Mouse (Mus musculus): ENCODE measurements at regions not wholly inside any gene's neighbourhood (a gene's known extent, or its start where the extent isn't known, plus 50 kb on each side); places are given as distances from the start of the nearest gene placed in this dataset.

GRCm38 (mm10) chr4:55811656-55812055 lies 279.4 kb upstream of the Klf4 start:
- no peak for TF ChIP-seq CTCF (IDR thresholded peaks at IDR 0.05)
- DNase-seq: no peak
- intact Hi-C loops (cut with DNase I): no loop called here
- Histone ChIP-seq H3K4me3 (no peak overlapping the region), H3K27ac (no peak overlapping the region)

- TF ChIP-seq CTCF (IDR thresholded peaks at IDR 0.05): no peak
- Histone ChIP-seq H3K4me3 (no peak overlapping the region), H3K27ac (no peak overlapping the region)
- DNase-seq: peak; percentile 32
- intact Hi-C loops (cut with DNase I): no loop called here
Observed at GRCm38 (mm10) chr4:55808501-55808900, 276.2 kb upstream of the Klf4 start.

DNA sequence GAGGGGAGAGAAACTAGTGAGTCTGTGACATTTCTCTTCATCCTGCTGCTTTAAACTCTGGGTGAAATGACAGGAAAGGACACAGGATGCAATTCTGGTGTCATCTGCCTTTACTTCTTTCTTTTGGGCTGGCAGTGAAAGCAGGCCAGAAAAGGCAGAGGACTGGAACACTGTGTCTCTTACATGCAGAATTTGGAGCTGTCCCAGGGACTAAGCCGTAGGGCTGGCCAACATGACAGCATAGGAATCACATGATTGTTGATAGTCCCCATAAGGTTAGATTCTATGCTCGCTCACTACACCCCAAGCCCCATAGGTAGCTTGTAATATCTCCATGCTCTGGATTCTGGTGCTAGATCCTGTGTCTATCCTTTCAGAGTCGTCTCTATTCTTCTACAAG lies 274.5 kb upstream of the Klf4 start:
- H3K27ac ChIP-seq: no peak overlapping the region
- intact Hi-C loops (cut with DNase I): no loop called here
- H3K4me3 ChIP-seq: no peak overlapping the region
- no peak for DNase-seq
- TF ChIP-seq CTCF (IDR thresholded peaks at IDR 0.05): no peak

GRCm38 (mm10) chr4:55805255-55806051 lies 273.2 kb upstream of the Klf4 start:
- no peak for DNase-seq
- Histone ChIP-seq H3K4me3 (no peak overlapping the region), H3K27ac (no peak overlapping the region)
- intact Hi-C loops (cut with DNase I): no loop called here
- no peak for TF ChIP-seq CTCF (IDR thresholded peaks at IDR 0.05)

- intact Hi-C loops (cut with DNase I): no loop called here
- Histone ChIP-seq H3K4me3 (no peak overlapping the region), H3K27ac (no peak overlapping the region)
- TF ChIP-seq CTCF (IDR thresholded peaks at IDR 0.05): no peak
- DNase-seq: no peak
Observed at GRCm38 (mm10) chr4:55802101-55802500, 269.8 kb upstream of the Klf4 start.

- Histone ChIP-seq H3K4me3 (no peak overlapping the region), H3K27ac (no peak overlapping the region)
- intact Hi-C loops (cut with DNase I): no loop called here
- no peak for TF ChIP-seq CTCF (IDR thresholded peaks at IDR 0.05)
- no peak for DNase-seq
Observed at GRCm38 (mm10) chr4:55798099-55798498, 265.8 kb upstream of the Klf4 start.

DNA sequence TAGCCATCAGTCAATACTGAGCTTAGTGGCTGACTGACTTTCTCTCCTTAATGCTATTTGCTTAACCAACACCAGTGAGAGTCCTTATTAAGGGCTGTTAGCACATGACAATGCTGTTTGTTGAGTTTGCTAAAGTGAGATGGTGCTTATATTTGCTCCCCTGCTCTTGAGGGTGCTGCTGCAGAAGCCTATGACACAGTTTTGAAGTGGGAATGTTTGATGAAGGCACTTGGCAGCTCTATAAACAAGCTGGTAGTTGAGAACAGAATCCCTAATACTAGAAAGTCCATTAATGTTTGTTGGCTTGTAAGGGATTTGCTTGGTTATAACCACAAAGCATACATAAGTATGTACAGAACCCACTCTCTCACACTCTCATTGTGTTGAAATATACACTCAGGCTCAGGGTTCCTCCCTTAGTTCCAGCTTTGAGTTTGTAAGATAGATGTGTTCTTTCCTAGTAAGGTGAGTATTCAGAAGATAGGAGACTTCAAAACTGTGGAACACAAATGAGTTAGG lies 249.1 kb upstream of the Klf4 start:
- TF ChIP-seq CTCF (IDR thresholded peaks at IDR 0.05): no peak
- intact Hi-C loops (cut with DNase I): loop anchor here (2.0 kb wide), 1 partner anchor 23 kb away; no protein-coding TSS in a partner anchor
- no peak overlapping the region for H3K27ac ChIP-seq
- H3K4me3 ChIP-seq: no peak overlapping the region
- no peak for DNase-seq

DNA sequence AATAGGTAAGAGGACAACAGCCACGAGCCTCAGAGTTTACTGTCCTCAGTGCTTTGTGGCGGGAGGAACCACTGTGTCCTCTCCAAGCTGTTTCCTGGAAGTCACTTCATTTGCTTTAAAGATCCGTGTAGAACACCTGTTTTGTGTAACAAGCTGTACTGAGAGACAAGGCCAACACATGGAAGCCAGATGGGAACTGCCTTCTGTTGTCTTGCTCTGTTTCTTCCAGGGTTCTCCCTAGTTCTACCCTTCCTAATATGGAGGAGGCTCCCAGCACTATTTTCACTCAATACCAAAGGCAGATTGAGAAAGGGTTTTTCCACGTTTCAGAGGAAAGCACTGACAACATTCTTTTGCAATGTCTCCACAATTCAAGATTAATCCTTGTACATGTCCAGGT lies 247.3 kb upstream of the Klf4 start:
- DNase-seq: no peak
- intact Hi-C loops (cut with DNase I): no loop called here
- Histone ChIP-seq H3K4me3 (no peak overlapping the region), H3K27ac (no peak overlapping the region)
- no peak for TF ChIP-seq CTCF (IDR thresholded peaks at IDR 0.05)

DNA sequence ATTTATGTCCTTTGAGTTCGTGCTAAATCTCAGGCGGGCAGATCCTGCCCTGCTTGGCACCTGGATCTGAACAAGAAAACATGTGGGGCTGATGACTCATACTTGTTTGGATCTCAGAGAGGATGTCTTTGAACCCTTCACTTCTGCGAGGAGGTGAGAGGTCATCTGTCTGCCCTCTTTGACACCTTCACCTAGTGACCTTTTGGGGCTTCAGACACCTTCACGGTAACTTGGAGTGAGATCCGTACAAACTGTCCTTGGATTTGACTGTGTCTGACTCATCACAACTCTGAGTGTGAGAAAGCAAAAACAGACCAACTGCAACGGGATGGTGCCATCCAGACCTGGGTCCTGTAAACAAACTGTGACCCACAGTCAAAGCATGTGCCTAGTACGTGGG lies 243.6 kb upstream of the Klf4 start:
- no peak for TF ChIP-seq CTCF (IDR thresholded peaks at IDR 0.05)
- intact Hi-C loops (cut with DNase I): no loop called here
- Histone ChIP-seq H3K27ac (no peak overlapping the region), H3K4me3 (no peak overlapping the region)
- no peak for DNase-seq

DNA sequence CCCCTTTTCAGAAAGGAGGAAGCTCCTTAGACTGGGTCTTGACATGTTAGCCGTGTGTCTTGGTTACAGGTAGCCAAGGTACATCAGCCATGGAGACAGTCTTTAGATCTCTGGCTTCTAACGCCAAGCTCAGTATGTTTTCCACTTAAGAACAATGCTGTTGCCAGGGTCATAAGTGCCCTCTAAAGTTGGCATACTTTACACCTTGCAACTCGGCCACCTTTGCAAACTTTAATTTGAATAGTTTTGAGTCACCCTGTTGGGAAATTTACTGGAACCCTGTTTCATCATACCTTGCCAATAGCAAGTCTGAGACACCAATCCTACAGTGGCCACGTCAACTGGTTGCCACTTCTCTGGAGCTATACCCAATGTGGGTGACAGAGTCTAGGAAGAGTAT lies 242.3 kb upstream of the Klf4 start:
- TF ChIP-seq CTCF (IDR thresholded peaks at IDR 0.05): no peak
- DNase-seq: no peak
- H3K27ac ChIP-seq: no peak overlapping the region
- no peak overlapping the region for H3K4me3 ChIP-seq
- intact Hi-C loops (cut with DNase I): no loop called here

- DNase-seq: no peak
- TF ChIP-seq CTCF (IDR thresholded peaks at IDR 0.05): no peak
- H3K4me3 ChIP-seq: no peak overlapping the region
- intact Hi-C loops (cut with DNase I): no loop called here
- H3K27ac ChIP-seq: no peak overlapping the region
Observed at GRCm38 (mm10) chr4:55769656-55770055, 237.4 kb upstream of the Klf4 start.

GRCm38 (mm10) chr4:55768325-55768724 lies 236.1 kb upstream of the Klf4 start:
- Histone ChIP-seq H3K4me3 (no peak overlapping the region), H3K27ac (no peak overlapping the region)
- TF ChIP-seq CTCF (IDR thresholded peaks at IDR 0.05): no peak
- intact Hi-C loops (cut with DNase I): no loop called here
- DNase-seq: no peak

- no peak for TF ChIP-seq CTCF (IDR thresholded peaks at IDR 0.05)
Observed at GRCm38 (mm10) chr4:55767133-55767532, 234.9 kb upstream of the Klf4 start.

DNA sequence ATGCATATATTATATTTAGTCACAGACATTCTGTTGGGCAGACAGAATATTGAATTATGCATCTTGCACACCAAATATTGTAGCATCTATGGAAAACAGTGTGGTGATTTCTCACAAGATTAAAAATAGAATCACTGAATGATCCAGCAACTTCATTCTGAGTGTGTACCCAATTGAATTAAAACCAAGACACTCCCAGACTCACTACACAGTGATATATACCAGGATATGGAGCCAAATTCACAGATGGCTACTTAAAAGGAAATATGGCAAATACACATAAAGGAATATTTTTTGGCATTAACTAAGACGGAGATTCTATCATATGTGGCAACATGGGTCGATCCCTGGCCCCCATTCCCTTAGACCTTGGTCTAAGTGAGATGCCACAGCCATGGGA lies 233.5 kb upstream of the Klf4 start:
- TF ChIP-seq CTCF (IDR thresholded peaks at IDR 0.05): no peak
- no peak for DNase-seq
- Histone ChIP-seq H3K4me3 (no peak overlapping the region), H3K27ac (no peak overlapping the region)
- intact Hi-C loops (cut with DNase I): no loop called here

More at GRCm38 (mm10) chr4:55767133-55767532, 234.9 kb upstream of the Klf4 start:
- DNase-seq: no peak
- Histone ChIP-seq H3K4me3 (no peak overlapping the region), H3K27ac (no peak overlapping the region)
- intact Hi-C loops (cut with DNase I): no loop called here
